Mouse (Mus musculus) neural tube, embryonic 14.5 days (tissue): ENCODE measurements around the gene Ccnb1. TPM values are rescaled to one million over a fixed set of nuclear protein-coding genes. Genes with fewer than 3 reads are reported as not detected.

Experiments used
- ATAC-seq: fragments of 200-750 bp; cut with Nextera tagmentation; 2 replicates; pipeline ENCODE4 v1.8.0; 2017; ENCODE audit warnings: low read depth, mild to moderate bottlenecking, moderate TSS enrichment, moderate library complexity
- H3K27ac ChIP-seq: fragments of 300-500 bp; sonication (generic); 2 replicates; pipeline ENCODE4 v1.5.1; 2014; ENCODE audit warnings: low read depth, mild to moderate bottlenecking, control low read depth, low read length, moderate library complexity, mixed read lengths
- H3K27me3 ChIP-seq: fragments of 300-500 bp; sonication (generic); 2 replicates; pipeline ENCODE4 v1.6.1; 2014; ENCODE audit warnings: low read length; ENCODE audit not compliant: control insufficient read depth, insufficient read depth
- H3K36me3 ChIP-seq: fragments of 300-500 bp; sonication (generic); 2 replicates; pipeline ENCODE4 v1.6.1; 2014; ENCODE audit warnings: low read length, mixed read lengths; ENCODE audit not compliant: control insufficient read depth, insufficient read depth
- H3K4me1 ChIP-seq: fragments of 300-500 bp; sonication (generic); 2 replicates; pipeline ENCODE4 v1.6.1; 2014; ENCODE audit warnings: low read length; ENCODE audit not compliant: control insufficient read depth, insufficient read depth
- H3K4me2 ChIP-seq: fragments of 300-500 bp; sonication (generic); 2 replicates; pipeline ENCODE4 v1.6.1; 2014; ENCODE audit warnings: mild to moderate bottlenecking, low read depth, low read length, control low read depth
- H3K4me3 ChIP-seq: fragments of 300-500 bp; sonication (generic); 2 replicates; pipeline ENCODE4 v1.5.1; 2014; ENCODE audit warnings: low read depth, low read length, control low read depth, mixed read lengths
- H3K9ac ChIP-seq: fragments of 300-500 bp; sonication (generic); replicated peaks from 2 replicates; pipeline ENCODE4 v1.6.1; 2014; ENCODE audit warnings: low read depth, mild to moderate bottlenecking, control low read depth, low read length, mixed read lengths
- H3K9me3 ChIP-seq: fragments of 300-500 bp; sonication (generic); 2 replicates; pipeline ENCODE4 v1.6.1; 2016; ENCODE audit warnings: low read length; ENCODE audit not compliant: control insufficient read depth
- WGBS: fragments of 180-500 bp; shearing (Covaris S2); extraction: QIAGEN DNeasy Blood & Tissue Kit; methylation state at CpG from one replicate; pipeline ENCODE4 v1.1.7; 2014; 5-methylcytosine and 5-hydroxymethylcytosine counted together
- polyA plus RNA-seq: library from polyadenylated mRNA; unstranded; fragments of >200 nt; fragmentation: Nextera tagmentation; extraction: Ambion mirVana; gene quantifications from 2 replicates; pipeline ENCODE4 v1.2.1, GENCODE M21; 2014

Gene Ccnb1
- polyA plus RNA-seq, 1 experiment from 2014 or later = 18.4 TPM

DNA sequence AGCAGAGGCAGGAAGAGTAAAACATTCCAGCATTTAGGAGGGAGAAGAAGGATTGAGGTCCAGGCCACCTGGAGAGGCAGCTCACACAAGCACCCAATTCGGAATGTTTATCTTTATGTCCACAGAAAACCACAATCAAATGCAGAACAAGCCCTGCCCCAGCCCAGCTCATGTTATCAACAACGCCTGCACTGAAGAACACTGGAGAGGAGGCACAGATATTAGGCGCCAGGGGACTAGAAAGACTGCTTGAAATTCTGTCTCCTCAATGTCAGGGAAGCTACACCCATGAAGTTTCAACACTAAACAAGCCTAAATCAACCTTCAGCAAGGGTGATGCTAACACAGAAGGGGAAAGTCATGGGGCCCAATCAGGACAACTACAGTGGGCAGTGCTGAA, 8.9 kb downstream of the Ccnb1 start:
- H3K9me3 ChIP-seq = no peaks in the 10 kb centered on the region
- no peak for ATAC-seq
- no peak overlapping the region for H3K9ac ChIP-seq
- no peaks in the 10 kb centered on the region for H3K36me3 ChIP-seq
- H3K4me1 ChIP-seq = peaks cover 5% of the 10 kb centered on the region
- no peak overlapping the region for H3K4me3 ChIP-seq
- H3K27ac ChIP-seq = no peak overlapping the region
- WGBS = 81% methylated on average over 3 of the region's 3 CpGs
- no peaks in the 10 kb centered on the region for H3K27me3 ChIP-seq
- no peak overlapping the region for H3K4me2 ChIP-seq

GRCm38 (mm10) chr13:100776710-100777109, 9.7 kb downstream of the Ccnb1 start:
- 73% methylated on average over 6 of the region's 6 CpGs for WGBS
- Histone ChIP-seq H3K9me3 (no peaks in the 10 kb centered on the region), H3K36me3 (no peaks in the 10 kb centered on the region), H3K27me3 (no peaks in the 10 kb centered on the region), H3K9ac (no peak overlapping the region), H3K4me2 (no peak overlapping the region), H3K4me1 (peaks cover 5% of the 10 kb centered on the region), H3K27ac (no peak overlapping the region), H3K4me3 (no peak overlapping the region)
- no peak for ATAC-seq

DNA sequence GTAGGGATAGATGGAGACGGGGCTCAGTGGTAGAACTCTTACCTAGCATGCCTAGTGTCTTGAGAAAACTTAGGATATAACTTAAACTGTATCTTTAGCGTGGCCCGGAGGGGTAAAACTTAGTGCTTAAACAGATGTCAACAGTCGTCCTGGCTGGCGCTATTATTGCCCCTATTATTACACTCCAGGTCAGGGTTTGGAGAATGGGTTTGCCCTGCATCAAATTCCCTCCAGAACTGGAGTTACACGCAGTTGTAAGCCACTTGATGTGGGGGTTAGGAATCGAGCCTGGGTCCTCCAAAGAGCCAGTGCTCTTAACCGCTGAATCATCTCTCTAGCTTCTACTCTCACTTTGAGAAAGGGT, 10.3 kb downstream of the Ccnb1 start:
- peak overlapping the region; percentile 48 for H3K9ac ChIP-seq
- H3K4me3 ChIP-seq = peak overlapping the region; percentile 62
- H3K27me3 ChIP-seq = no peaks in the 10 kb centered on the region
- no peak overlapping the region for H3K27ac ChIP-seq
- no peaks in the 10 kb centered on the region for H3K9me3 ChIP-seq
- peak overlapping the region; percentile 93 for H3K4me2 ChIP-seq
- WGBS = 11% methylated on average over 8 of the region's 8 CpGs
- H3K36me3 ChIP-seq = no peaks in the 10 kb centered on the region
- no peak; the same call in none of the 2 replicates for ATAC-seq
- H3K4me1 ChIP-seq = peaks cover 5% of the 10 kb centered on the region

GRCm38 (mm10) chr13:100775252-100776055, 10.9 kb downstream of the Ccnb1 start, which contains the start of gene Cenph:
TSS of gene Cenph (minus strand) at chr13:100775899.
- Histone ChIP-seq H3K4me2 (peak within 1 kb of the TSS; percentile 93), H3K4me1 (peaks cover 5% of the 10 kb centered on the region), H3K36me3 (no peaks in the 10 kb centered on the region), H3K9me3 (no peaks in the 10 kb centered on the region), H3K27me3 (no peaks in the 10 kb centered on the region), H3K9ac (peak within 1 kb of the TSS; percentile 48), H3K4me3 (peak within 1 kb of the TSS; percentile 62), H3K27ac (no peak within 1 kb of the TSS)
- under 1% methylated on average over 46 of the region's 46 CpGs for WGBS
- ATAC-seq = peak; percentile 97

DNA sequence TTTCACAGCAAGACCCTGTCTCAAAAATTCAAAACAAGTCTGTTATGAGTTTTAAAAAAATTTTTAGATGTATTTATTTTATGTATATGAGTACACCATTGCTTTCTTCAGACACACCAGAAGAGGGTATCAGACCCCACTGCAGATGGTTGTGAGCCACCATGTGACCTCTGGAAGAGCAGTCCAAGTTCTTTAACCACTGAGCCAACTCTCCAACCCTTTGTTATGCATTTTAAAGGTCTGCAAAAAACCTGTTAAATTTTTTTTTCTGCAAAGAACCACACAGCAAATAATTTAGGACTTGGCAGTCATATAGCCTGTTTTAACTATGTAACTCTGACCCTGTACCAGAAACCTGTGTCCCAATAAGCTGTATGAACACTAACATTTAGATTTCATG, 11.7 kb downstream of the Ccnb1 start:
- Histone ChIP-seq H3K4me2 (peak overlapping the region; percentile 93; the same call in 1 of the 2 replicates), H3K4me1 (peaks cover 5% of the 10 kb centered on the region), H3K4me3 (no peak overlapping the region; the same call in 1 of the 2 replicates), H3K36me3 (no peaks in the 10 kb centered on the region), H3K27ac (no peak overlapping the region), H3K9ac (no peak overlapping the region), H3K27me3 (no peaks in the 10 kb centered on the region), H3K9me3 (no peaks in the 10 kb centered on the region)
- no peak for ATAC-seq

GRCm38 (mm10) chr13:100755329-100755728, 31.0 kb downstream of the Ccnb1 start:
- H3K9ac ChIP-seq = no peak overlapping the region
- no peaks in the 10 kb centered on the region for H3K36me3 ChIP-seq
- H3K27ac ChIP-seq = no peak overlapping the region
- no peak overlapping the region for H3K4me2 ChIP-seq
- H3K4me3 ChIP-seq = no peak overlapping the region
- no peaks in the 10 kb centered on the region for H3K4me1 ChIP-seq
- H3K27me3 ChIP-seq = no peaks in the 10 kb centered on the region
- no peaks in the 10 kb centered on the region for H3K9me3 ChIP-seq
- WGBS = 93% methylated on average over 2 of the region's 2 CpGs
- no peak for ATAC-seq

DNA sequence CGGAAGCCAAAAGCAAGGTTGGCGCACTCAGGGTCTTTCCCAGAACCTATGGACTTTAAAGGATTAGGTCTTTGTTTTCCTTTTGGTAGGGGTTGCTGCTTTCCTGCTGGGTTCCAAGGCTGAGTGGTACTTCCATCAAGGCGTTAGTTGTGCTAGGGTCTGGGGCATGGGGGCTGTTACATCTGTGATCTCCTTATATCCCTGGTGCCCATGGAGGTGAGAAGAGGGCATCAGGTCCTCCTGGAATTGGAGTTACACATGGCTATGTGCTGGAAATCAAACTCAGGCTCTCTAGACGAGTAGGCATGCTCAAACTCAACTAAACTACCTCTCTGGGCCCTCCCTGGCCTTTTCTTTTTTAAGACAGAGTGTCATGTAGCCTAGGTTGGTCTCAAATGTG, 32.2 kb downstream of the Ccnb1 start:
- Histone ChIP-seq H3K4me1 (no peaks in the 10 kb centered on the region), H3K27me3 (no peaks in the 10 kb centered on the region), H3K9me3 (no peaks in the 10 kb centered on the region), H3K36me3 (no peaks in the 10 kb centered on the region), H3K9ac (no peak overlapping the region), H3K4me3 (no peak overlapping the region), H3K4me2 (no peak overlapping the region), H3K27ac (no peak overlapping the region)
- 69% methylated on average over 4 of the region's 4 CpGs for WGBS
- no peak for ATAC-seq

DNA sequence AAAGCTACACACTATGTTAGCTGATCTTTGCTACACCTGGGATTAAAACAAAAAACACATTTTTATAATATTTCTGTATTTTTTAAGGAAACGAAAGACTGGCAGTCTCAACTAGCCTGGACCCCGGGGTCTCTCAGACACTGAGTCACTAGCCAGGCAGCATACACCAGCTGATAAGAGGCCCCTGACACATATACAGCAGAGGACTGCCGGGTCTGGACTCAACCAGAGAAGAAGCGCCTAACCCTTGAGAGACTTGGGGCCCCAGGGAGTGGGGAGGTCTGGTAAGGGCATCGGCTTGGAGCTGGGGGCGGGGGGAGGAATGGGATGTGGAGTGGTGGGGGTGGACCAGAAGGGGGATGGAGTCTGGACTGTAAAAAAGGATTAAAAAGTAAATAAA, 33.4 kb downstream of the Ccnb1 start:
- no peak overlapping the region for H3K4me3 ChIP-seq
- no peak overlapping the region for H3K27ac ChIP-seq
- no peaks in the 10 kb centered on the region for H3K36me3 ChIP-seq
- ATAC-seq = no peak
- no peaks in the 10 kb centered on the region for H3K4me1 ChIP-seq
- H3K9me3 ChIP-seq = no peaks in the 10 kb centered on the region
- no peak overlapping the region for H3K4me2 ChIP-seq
- no peaks in the 10 kb centered on the region for H3K27me3 ChIP-seq
- 87% methylated on average over 6 of the region's 6 CpGs for WGBS
- H3K9ac ChIP-seq = no peak overlapping the region

DNA sequence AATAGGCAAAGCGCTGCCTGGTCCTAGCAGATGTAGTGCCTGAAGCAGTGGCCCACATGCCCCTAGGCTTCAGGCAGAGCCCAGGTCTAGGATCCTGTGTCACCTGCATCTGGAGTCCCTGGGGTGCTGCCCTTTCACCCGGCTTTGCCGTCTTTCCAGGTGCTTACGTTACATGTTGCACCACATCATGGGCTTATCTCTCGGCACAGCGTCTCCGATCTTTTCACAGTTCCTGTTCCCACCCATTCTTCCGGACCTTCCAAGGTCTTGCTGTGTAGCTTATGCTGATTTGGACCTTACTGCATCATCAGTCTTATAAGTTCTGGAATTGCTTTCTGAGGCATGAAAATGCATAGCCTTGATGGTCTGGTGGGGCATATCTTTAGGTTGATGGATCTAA, 33.8 kb downstream of the Ccnb1 start:
- no peaks in the 10 kb centered on the region for H3K9me3 ChIP-seq
- ATAC-seq = no peak
- no peak overlapping the region for H3K4me2 ChIP-seq
- WGBS = 93% methylated on average over 8 of the region's 8 CpGs
- H3K9ac ChIP-seq = no peak overlapping the region
- no peak overlapping the region for H3K27ac ChIP-seq
- no peaks in the 10 kb centered on the region for H3K36me3 ChIP-seq
- H3K4me3 ChIP-seq = no peak overlapping the region
- H3K27me3 ChIP-seq = no peaks in the 10 kb centered on the region
- no peaks in the 10 kb centered on the region for H3K4me1 ChIP-seq
